Mouse (Mus musculus): ENCODE data around the gene Atp5l.
A peak's percentile ranks its signal among the peaks of the same experiment; 100 is the strongest.

Gene Atp5l

GRCm38 (mm10) chr9:44891210-44891609, 29.3 kb downstream of the Atp5l start:
- no peak for DNase-seq

- DNase-seq = no peak
These were observed 30.4 kb downstream of the Atp5l start for GRCm38 (mm10) chr9:44890122-44890521.

GRCm38 (mm10) chr9:44888114-44888624, 32.4 kb downstream of the Atp5l start:
- DNase-seq = no peak

GRCm38 (mm10) chr9:44882981-44883569, 37.5 kb downstream of the Atp5l start:
- DNase-seq = no peak

DNA sequence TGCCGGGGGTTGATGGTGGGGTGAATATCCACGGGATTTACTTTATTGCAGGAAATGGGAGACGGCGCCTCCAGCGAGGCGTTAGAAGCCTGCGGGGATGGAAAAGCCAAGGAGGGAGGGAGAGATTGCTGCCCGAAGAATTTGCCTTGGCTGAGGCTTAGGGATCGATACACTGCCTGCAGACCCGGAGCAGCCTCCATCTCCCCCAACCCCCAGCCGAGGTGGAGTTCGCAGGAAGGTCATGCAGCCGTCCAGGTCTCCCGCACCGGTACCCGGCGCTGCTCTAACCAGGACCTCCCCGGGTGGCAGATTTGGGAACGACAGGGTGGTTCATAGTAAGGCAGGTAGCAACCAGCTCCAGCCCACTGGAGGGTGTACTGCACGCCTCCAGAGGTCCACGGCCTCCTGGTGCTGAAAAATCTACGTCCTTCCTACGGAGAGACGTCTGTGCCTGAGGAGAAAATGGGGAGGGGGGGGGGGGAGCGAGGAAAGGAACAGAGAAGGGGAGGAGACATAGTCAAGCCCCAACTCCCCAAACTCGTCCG, 38.0 kb downstream of the Atp5l start:
- peak; percentile 49 to 81 for DNase-seq

- DNase-seq = peak; percentile 83 to 90
These were observed 38.6 kb downstream of the Atp5l start for GRCm38 (mm10) chr9:44881941-44882435.

DNA sequence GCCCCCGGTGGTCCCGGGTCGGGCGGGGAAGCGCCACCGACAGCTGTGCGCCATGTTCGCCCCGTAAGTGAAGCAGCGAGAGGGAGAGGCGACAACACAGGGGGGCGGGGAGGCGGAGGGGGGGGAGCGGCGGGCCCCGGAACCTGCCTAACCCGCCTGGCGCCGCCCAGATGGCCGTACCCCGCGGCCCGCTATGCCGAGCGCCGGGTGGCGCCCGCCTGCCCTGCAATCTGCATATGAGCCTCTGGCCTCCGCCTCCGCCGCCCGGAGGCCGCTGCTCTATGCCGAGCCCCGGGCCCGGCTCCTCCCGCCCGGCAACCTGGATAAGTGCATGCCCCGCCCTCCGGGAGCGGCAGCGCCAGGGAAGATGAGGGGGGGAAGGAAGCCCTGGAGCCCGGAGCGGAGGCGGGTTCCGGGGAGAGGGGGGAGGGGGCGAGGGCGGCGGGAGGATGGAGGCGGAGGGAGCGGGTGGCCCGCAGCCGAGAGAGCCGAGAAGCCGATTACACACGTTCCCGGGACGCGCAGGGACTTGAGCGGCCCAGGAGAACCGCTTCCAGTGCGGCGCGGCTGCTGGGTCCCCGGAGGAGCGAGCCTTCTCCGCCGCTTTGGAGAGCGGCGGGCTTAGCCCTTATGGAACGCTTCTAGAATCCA, 39.2 kb downstream of the Atp5l start, which contains the start of gene Kmt2a:
Gene Kmt2a (minus strand): TSS at position 76 of the 651 bp plus-strand sequence.
- peak; percentile 95 to 98 for DNase-seq

DNA sequence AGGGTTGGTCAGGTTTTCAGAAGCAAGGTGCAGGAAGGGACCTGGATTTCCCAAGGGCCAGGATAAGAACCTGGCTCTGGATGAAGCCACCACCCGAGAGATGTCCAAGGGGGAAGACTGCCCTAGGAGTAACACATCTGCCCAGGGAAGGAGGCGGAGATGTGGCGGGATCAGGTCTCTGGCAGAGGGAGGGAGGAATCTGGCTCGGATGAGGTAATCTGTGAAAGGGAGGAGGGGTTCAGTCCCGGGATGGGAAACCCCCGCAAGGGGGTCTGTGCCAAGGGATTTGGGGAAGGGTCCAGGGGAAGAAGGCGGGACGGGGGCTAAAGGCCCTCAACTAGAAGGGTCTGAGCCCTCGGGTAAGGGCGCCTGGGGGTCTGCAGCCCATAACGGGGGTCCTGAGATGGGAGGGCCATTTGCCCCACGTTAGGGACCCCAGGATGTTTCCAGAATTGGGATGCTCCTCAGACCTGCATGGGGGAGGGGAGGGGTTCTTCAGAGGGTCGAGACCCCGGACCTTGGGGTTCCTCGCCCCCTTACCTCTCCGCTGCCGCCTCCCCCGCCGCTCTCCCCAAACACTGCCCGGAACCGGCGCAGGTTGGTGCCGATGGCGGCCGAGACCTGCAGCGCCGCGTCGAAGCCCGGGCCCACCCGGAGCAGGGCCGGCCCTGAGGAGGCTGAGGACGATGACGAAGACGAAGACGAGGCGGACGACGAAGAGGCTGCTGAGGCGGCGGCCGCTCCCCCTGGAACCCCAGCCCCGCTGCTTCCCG, 40.0 kb downstream of the Atp5l start:
- peak; percentile 9 to 58 for DNase-seq

DNA sequence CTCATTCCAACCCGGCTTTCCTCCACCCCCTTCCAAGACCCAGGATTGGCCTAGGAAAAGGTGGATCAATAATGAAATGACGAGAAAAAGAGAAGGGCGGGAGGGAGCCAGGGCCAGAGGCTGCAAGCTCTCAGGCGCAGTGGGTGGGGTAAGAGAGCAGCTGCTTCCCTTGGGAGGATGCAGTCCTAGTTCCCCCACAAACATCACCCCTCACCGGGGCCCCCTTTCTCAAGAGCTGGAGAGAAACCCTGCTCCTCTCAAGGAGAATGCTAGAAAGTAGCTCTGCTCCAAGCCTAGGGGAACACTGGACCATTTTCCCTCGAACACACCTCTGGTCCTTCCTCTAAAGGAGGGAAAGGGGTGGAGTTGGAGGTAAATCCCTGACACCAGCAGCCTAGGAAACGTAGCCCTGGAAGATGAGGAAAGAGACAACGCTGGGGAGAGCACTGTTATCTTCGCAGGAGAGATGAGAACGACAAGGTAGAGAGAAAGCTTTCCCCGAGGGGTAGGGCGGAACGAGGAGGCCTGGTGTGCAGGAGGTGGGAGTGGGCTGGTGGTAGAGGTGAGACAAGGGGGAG, 40.8 kb downstream of the Atp5l start:
- no peak for DNase-seq

- DNase-seq = no peak
These were observed 41.6 kb downstream of the Atp5l start for GRCm38 (mm10) chr9:44878776-44879500.

DNA sequence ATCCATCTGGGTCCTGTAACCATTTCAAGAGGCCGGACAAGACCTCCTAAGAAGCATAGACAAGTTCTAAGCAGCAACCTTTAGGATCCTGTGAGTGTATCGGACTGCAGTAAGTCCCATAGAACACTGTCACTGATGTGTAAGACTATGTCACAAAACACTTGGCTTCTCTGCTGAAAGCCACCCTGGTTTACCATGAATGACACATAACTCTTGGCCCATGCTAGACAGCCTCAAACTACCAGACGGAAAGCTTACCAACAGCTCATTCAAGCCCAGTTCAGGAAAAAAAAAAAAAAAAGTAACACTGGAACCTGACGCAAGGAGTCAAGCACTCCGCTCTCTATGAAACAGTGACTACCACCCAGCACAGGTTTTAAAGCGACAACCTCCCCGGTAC, 42.9 kb downstream of the Atp5l start:
- DNase-seq = no peak

DNA sequence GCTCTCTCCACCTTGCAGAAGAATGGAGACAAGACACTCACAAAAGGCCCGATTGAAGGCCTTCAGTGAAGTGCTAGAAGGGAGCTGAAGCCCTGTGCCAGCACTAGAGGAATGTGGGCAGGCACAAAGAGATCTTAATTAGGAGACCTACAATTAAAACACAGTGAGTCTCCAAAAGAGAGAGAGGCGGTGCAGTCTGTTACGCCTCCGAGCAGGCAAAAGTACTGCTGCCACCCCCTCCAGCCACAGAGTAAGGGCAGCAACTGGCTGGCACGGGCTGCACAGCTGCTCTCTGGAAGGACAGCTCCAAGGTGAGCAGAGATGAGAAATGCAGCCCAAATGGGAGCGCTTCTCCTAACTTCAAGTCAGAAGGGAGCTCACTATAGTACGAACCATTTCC, 45.1 kb downstream of the Atp5l start:
- peak; percentile 37 to 63 for DNase-seq

DNA sequence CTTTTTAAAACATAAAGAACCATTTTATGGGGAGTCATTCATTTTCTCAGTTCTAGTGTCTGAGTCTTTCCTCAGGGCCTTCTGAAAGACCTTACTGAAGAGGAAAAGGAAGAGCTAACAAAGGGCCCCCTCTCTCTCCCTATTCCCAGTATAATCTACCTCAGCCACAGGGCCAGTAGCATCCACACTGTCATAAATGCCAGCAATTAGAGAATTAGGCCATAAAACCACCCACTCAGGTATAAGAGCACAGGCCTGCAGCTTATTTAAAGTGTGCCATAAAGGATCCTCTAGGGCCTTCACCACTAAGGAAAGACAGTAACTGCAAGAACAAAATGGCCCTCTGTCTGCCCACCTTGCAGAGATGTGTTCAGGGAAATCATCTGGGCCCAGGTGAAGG, 46.3 kb downstream of the Atp5l start:
- DNase-seq = no peak

DNA sequence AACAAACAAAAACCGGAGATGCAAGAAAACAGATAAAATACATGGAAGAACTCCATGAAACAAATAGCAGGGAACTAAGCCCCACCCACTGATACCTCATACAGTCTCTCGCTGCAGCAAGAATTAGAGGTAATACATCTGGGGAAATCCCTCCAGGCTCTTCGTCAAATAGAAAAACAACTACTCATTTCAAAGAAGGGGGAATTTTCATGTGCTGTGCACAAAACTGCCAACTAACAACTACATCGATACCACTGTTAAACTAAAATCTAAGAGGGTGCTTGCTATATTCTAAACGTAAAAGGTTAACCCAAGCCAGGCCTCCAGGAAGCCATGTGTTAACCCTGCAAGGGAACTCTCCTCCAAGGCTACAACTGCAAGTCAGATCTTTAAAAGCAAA, 46.9 kb downstream of the Atp5l start:
- DNase-seq = no peak

DNA sequence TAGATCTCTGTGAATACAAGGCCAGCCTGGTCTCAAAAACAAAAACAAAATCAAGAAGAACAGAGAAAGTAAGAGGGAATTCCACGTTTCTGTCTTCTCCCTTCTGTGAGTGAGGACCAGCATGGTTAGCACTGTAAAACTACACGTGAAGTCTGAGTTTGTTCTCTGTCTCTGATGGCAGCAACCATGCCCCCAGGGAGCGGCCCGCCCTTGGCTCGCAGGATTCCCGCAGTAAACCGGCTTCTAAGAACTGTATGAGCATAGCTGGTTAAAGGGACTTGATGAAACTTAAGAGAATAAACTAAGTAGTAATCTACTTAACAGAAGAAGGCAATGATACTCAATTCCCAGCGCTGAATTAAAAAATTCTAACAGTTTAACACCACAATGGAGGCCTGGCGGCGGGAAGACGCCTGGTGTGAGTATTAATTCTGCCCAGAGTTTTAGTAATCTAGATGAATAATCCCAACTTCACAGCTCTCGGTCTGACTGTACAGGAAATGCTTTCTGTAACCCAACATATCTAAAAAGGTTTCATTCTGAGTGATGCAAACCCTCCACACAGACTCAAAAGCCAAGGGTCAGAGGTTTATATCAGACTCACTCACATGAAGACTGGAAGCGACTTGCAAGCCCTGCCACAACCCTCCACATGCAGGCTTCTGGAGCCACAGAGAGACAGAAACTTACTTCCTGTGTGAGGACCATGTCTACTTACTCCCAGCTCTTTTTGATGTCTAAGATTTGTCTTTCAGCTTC, 52.0 kb downstream of the Atp5l start:
- DNase-seq = no peak

- no peak for DNase-seq
These were observed 52.9 kb downstream of the Atp5l start for GRCm38 (mm10) chr9:44867664-44868063.

GRCm38 (mm10) chr9:44866501-44867240, 53.9 kb downstream of the Atp5l start:
- peak in 1 of 2 experiments; percentile 21 for DNase-seq

All from kidney, postnatal 25 days (tissue).